Mouse (Mus musculus) kidney, postnatal 10 days (tissue): ENCODE measurements at regions not wholly inside any gene's neighbourhood (a gene's known extent, or its start where the extent isn't known, plus 50 kb on each side); places are given as distances from the start of the nearest gene placed in this dataset.
A peak's percentile ranks its signal among the peaks of the same experiment; 100 is the strongest.

Experiments used
- DNase-seq: peaks from one replicate; pipeline ENCODE4 v3.0.0; 2021; ENCODE audit warnings: mixed read lengths

GRCm38 (mm10) chr17:48792954-48793353 is 139.2 kb upstream of the Lrfn2 start:
- DNase-seq: no peak

- no peak for DNase-seq
Observed at GRCm38 (mm10) chr17:48795773-48796172, 136.4 kb upstream of the Lrfn2 start.

GRCm38 (mm10) chr17:48798196-48798595 is 134.0 kb upstream of the Lrfn2 start:
- DNase-seq: no peak

- no peak for DNase-seq
Observed at GRCm38 (mm10) chr17:48802673-48803072, 129.5 kb upstream of the Lrfn2 start.

- DNase-seq: no peak
Observed at GRCm38 (mm10) chr17:48807905-48808304, 124.3 kb upstream of the Lrfn2 start.

GRCm38 (mm10) chr17:48814753-48815504 is 117.2 kb upstream of the Lrfn2 start:
- DNase-seq: peak; percentile 16

- peak; percentile 23 for DNase-seq
Observed at GRCm38 (mm10) chr17:48816588-48817324, 115.4 kb upstream of the Lrfn2 start.

- DNase-seq: no peak
Observed at GRCm38 (mm10) chr17:48817551-48817950, 114.6 kb upstream of the Lrfn2 start.

- no peak for DNase-seq
Observed at GRCm38 (mm10) chr17:48819703-48820102, 112.5 kb upstream of the Lrfn2 start.

GRCm38 (mm10) chr17:48822101-48822876 is 109.9 kb upstream of the Lrfn2 start:
- DNase-seq: no peak

GRCm38 (mm10) chr17:48823921-48824320 is 108.3 kb upstream of the Lrfn2 start:
- DNase-seq: no peak

- DNase-seq: no peak
Observed at GRCm38 (mm10) chr17:48825212-48825913, 106.8 kb upstream of the Lrfn2 start.

GRCm38 (mm10) chr17:48838297-48838979 is 93.7 kb upstream of the Lrfn2 start:
- no peak for DNase-seq

GRCm38 (mm10) chr17:48847890-48848289 is 84.3 kb upstream of the Lrfn2 start:
- DNase-seq: no peak

GRCm38 (mm10) chr17:48850910-48851309 is 81.3 kb upstream of the Lrfn2 start:
- DNase-seq: no peak

GRCm38 (mm10) chr17:48858891-48859290 is 73.3 kb upstream of the Lrfn2 start:
- peak; percentile 45 for DNase-seq

- DNase-seq: no peak
Observed at GRCm38 (mm10) chr17:48870443-48870842, 61.7 kb upstream of the Lrfn2 start.

GRCm38 (mm10) chr17:48877505-48877904 is 54.7 kb upstream of the Lrfn2 start:
- no peak for DNase-seq

- no peak for DNase-seq
Observed at GRCm38 (mm10) chr17:48880590-48880989, 51.6 kb upstream of the Lrfn2 start.

- DNase-seq: no peak
Observed at GRCm38 (mm10) chr17:48881946-48882345, 50.2 kb upstream of the Lrfn2 start.
